Comparison of ENCODE assay signal across 12 mouse cellular contexts in genomic region chr11:88421057-88421578, GRCm38 (mm10).
A peak's percentile ranks its signal among the peaks of the same experiment; 100 is the strongest.
DNase-seq lines count a peak whose midpoint lies in the region; ATAC-seq lines count a peak whose summit lies in the region.
"Had no signal": no experiment of that assay in that cellular context is flagged by ENCODE, and none has a peak within 500 bp of the region (broad histone marks: within the 10 kb centered on the region; RNA-seq: fewer than 3 reads in every experiment).

No protein-coding gene starts in this region.

- H3K4me3 ChIP-seq in kidney, embryonic 14.5 days (ENCODE audit: low read length): no peak overlapping the region
- no peak overlapping the region for H3K4me3 ChIP-seq in embryonic facial prominence, embryonic 13.5 days
- H3K4me3 ChIP-seq in hindbrain, embryonic 14.5 days (replicated peaks; ENCODE audit: low read length): no peak overlapping the region
- H3K4me3 ChIP-seq in neural tube, embryonic 13.5 days: no peak overlapping the region

- H3K9ac ChIP-seq in kidney, embryonic 14.5 days (ENCODE audit: low read depth, low read length): no peak overlapping the region
- H3K9ac ChIP-seq in embryonic facial prominence, embryonic 13.5 days: no peak overlapping the region
- H3K9ac ChIP-seq in hindbrain, embryonic 14.5 days: peak overlapping the region; percentile 2; the same call in 1 of the 2 replicates
- peak overlapping the region; percentile 41; the same call in 1 of the 2 replicates for H3K9ac ChIP-seq in neural tube, embryonic 13.5 days
- H3K9ac ChIP-seq: lung, embryonic 14.5 days had no signal

- ATAC-seq in kidney, embryonic 14.5 days (ENCODE audit: low FRiP score, low TSS enrichment): peak; percentile 41; the same call in 1 of the 2 replicates
- no peak for ATAC-seq in embryonic facial prominence, embryonic 13.5 days (ENCODE audit: insufficient number of reproducible peaks, insufficient read depth, low FRiP score, low TSS enrichment, low read depth)
- no peak for ATAC-seq in hindbrain, embryonic 14.5 days (ENCODE audit: low FRiP score)
- ATAC-seq in neural tube, embryonic 13.5 days (ENCODE audit: low read depth): peak; percentile 37; the same call in 1 of the 2 replicates

- DNase-seq in kidney, postnatal 10 days: no peak
- DNase-seq in hindbrain, embryonic 14.5 days (ENCODE audit: low spot score): no peak
- no peak for DNase-seq in frontal cortex, postnatal 25 days (ENCODE audit: low spot score in 2 of 2)
- no peak for DNase-seq in lung, postnatal 10 days
- no peak for DNase-seq in spleen, postnatal 10 days (ENCODE audit: low spot score in 2 of 2)
- DNase-seq: gastrocnemius, postnatal 25 days; lung, embryonic 14.5 days; thymus, postnatal 14 days had no signal

- WGBS in kidney, embryonic 14.5 days: 31% methylated on average over 9 of the region's 9 CpGs
- WGBS in embryonic facial prominence, embryonic 13.5 days: 50% methylated on average over 9 of the region's 9 CpGs
- WGBS in hindbrain, embryonic 14.5 days: 37% methylated on average over 9 of the region's 9 CpGs
- 46% methylated on average over 9 of the region's 9 CpGs for WGBS in neural tube, embryonic 13.5 days

- no peaks in the 10 kb centered on the region for H3K27me3 ChIP-seq in kidney, embryonic 14.5 days (ENCODE audit: control insufficient read depth, insufficient read depth, low read length)
- no peaks in the 10 kb centered on the region for H3K27me3 ChIP-seq in embryonic facial prominence, embryonic 13.5 days
- H3K27me3 ChIP-seq in hindbrain, embryonic 14.5 days (ENCODE audit: control insufficient read depth, insufficient read depth, low read length): no peaks in the 10 kb centered on the region
- no peaks in the 10 kb centered on the region for H3K27me3 ChIP-seq in neural tube, embryonic 13.5 days
- H3K27me3 ChIP-seq: CH12.LX had no signal

- H3K36me3 ChIP-seq in kidney, embryonic 14.5 days (ENCODE audit: control insufficient read depth, insufficient read depth, low read length): no peaks in the 10 kb centered on the region
- no peaks in the 10 kb centered on the region for H3K36me3 ChIP-seq in embryonic facial prominence, embryonic 13.5 days
- H3K36me3 ChIP-seq in hindbrain, embryonic 14.5 days (replicated peaks; ENCODE audit: control insufficient read depth, insufficient read depth): no peaks in the 10 kb centered on the region
- no peaks in the 10 kb centered on the region for H3K36me3 ChIP-seq in neural tube, embryonic 13.5 days

- no peak overlapping the region for H3K4me2 ChIP-seq in kidney, embryonic 14.5 days (replicated peaks; ENCODE audit: low read depth, low read length)
- no peak overlapping the region for H3K4me2 ChIP-seq in embryonic facial prominence, embryonic 13.5 days
- H3K4me2 ChIP-seq in hindbrain, embryonic 14.5 days (replicated peaks): no peak overlapping the region
- no peak overlapping the region for H3K4me2 ChIP-seq in neural tube, embryonic 13.5 days
- H3K4me2 ChIP-seq: lung, embryonic 14.5 days had no signal

- peak overlapping the region; percentile 71 for H3K27ac ChIP-seq in kidney, embryonic 14.5 days (ENCODE audit: low read depth, low read length)
- peak overlapping the region; percentile 62 for H3K27ac ChIP-seq in embryonic facial prominence, embryonic 13.5 days
- H3K27ac ChIP-seq in hindbrain, embryonic 14.5 days: peak overlapping the region; percentile 74
- H3K27ac ChIP-seq in neural tube, embryonic 13.5 days (replicated peaks): peak overlapping the region; percentile 84

- H3K4me1 ChIP-seq in kidney, embryonic 14.5 days (ENCODE audit: control insufficient read depth, insufficient read depth, low read length): peaks cover 36% of the 10 kb centered on the region
- H3K4me1 ChIP-seq in embryonic facial prominence, embryonic 13.5 days: peaks cover 54% of the 10 kb centered on the region
- peaks cover 64% of the 10 kb centered on the region for H3K4me1 ChIP-seq in hindbrain, embryonic 14.5 days (replicated peaks; ENCODE audit: control insufficient read depth, insufficient read depth, low read length)
- peaks cover 78% of the 10 kb centered on the region for H3K4me1 ChIP-seq in neural tube, embryonic 13.5 days (replicated peaks)

- H3K9me3 ChIP-seq in kidney, embryonic 14.5 days (ENCODE audit: control insufficient read depth, low read length): no peaks in the 10 kb centered on the region
- no peaks in the 10 kb centered on the region for H3K9me3 ChIP-seq in embryonic facial prominence, embryonic 13.5 days
- H3K9me3 ChIP-seq in hindbrain, embryonic 14.5 days (ENCODE audit: control insufficient read depth, low read length): no peaks in the 10 kb centered on the region
- no peaks in the 10 kb centered on the region for H3K9me3 ChIP-seq in neural tube, embryonic 13.5 days

Comparison
In these comparisons a context has a peak if more than half of its experiments do, and no peak if none do; other contexts are left out.
1. ATAC-seq: peak in kidney, embryonic 14.5 days (single experiment) and neural tube, embryonic 13.5 days (single experiment); none in embryonic facial prominence, embryonic 13.5 days (single experiment) and hindbrain, embryonic 14.5 days (single experiment).
2. H3K9ac ChIP-seq: peak in hindbrain, embryonic 14.5 days (single experiment) and neural tube, embryonic 13.5 days (single experiment); none in kidney, embryonic 14.5 days (single experiment) and embryonic facial prominence, embryonic 13.5 days (single experiment).
3. Peak in every context shown above with its lines, with median percentiles within 50 percentile points of each other: H3K27ac ChIP-seq.